Mouse (Mus musculus): ENCODE data around the gene Pot1b. TPM values are rescaled to one million over a fixed set of nuclear protein-coding genes. Genes with fewer than 3 reads are reported as not detected.

Pot1b gene
- total RNA-seq (2018; cell fraction: chromatin; rRNA removed) = 100 to 1,000 TPM in 24 of 26 experiments, 10 to 100 TPM in 2; 59.9 to 321 (median 173) TPM
- total RNA-seq (2018; cell fraction: cytosol; rRNA removed) = 10 to 100 TPM in 13 of 26 experiments, 1 to 10 TPM in 13; 6.7 to 18.2 (median 9.8) TPM
- 100 to 1,000 TPM in 10 of 26 experiments, 10 to 100 TPM in 16; 52.8 to 192 (median 91.0) TPM for total RNA-seq (2018; cell fraction: nucleus; rRNA removed)
- 6.4 to 23.1 TPM (median 13.3 TPM) in 3 replicates for polyA plus RNA-seq (2018)

DNA sequence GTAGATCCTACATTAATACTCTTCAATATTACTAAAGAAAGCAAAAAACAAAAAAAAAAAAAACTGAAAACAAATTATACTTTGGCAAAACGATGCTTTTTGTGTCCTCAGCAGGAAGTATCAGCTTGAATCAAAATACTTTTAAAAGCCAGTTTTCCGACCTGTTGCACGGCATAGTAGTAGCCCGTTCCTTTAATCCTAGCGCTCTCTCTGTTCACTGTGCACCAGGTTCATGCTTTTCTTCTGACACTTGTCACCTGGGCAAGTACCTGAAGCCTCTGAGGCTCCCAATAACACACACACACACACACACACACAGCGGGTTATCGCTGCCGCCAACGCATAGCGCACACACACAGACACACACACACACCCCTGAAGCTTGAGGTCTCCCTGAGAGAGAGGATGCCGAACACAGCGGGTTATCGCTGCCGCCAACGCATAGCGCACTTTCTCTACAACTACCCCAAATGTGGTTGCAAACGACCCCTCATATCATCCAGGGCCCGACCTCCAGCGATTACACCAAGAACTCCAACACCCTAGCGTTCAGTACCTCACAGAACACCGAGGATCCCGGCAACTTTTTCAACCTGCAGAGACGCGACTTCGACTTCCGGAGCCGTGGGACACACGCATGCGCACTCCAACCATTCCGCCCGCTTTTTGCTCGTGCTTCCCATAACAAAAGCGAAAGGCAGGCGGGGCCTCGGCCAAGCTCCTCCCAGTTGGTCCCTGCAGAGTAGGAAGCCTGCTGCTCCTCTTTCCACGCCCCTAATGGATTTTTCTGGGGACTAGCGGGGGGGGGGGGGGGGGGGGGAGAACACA is at the start of gene Pot1b:
Pot1b (minus strand) TSS at position 645 of the 828 bp plus-strand sequence.
- Histone ChIP-seq H3K4me3 (ENCODE audit: inconsistent target) (peak within 1 kb of the TSS; percentile 96), H3K36me3 (ENCODE audit: inconsistent target) (peaks cover 5% of the 10 kb centered on the region; the same call in 1 of the 2 replicates), H3K79me2 (ENCODE audit: inconsistent target) (peaks cover 13% of the 10 kb centered on the region; the same call in 1 of the 2 replicates), H3K27ac (peak within 1 kb of the TSS; percentile 42)
- 0% methylated on average over 37 of the region's 37 CpGs for WGBS (ENCODE audit: missing documents)

DNA sequence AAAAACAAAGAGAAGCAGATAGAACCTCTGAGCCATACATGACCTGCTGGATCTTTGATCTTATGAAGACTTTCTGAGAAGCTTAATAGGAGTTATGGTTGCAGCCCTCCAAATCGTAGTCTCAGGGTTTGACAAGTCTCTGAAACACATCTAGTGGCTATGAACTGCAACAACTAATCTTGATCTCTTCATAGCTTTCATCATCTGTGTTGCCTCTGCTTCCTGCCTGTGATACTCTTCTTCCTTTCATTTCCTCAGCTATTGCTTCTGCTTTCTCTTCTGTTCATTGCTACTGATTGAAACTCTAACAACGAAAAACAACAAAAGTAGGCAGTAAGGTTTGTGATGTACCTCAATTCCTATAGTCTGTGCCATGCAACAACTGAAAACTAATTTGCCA is 38.7 kb upstream of the Pot1b start:
- H3K36me3 ChIP-seq (ENCODE audit: inconsistent target) = no peaks in the 10 kb centered on the region
- WGBS (ENCODE audit: missing documents) = 9% methylated on average over 2 of the region's 2 CpGs
- no peak overlapping the region for H3K27ac ChIP-seq
- no peak overlapping the region for H3K4me3 ChIP-seq (ENCODE audit: inconsistent target)
- no peaks in the 10 kb centered on the region for H3K79me2 ChIP-seq (ENCODE audit: inconsistent target)

DNA sequence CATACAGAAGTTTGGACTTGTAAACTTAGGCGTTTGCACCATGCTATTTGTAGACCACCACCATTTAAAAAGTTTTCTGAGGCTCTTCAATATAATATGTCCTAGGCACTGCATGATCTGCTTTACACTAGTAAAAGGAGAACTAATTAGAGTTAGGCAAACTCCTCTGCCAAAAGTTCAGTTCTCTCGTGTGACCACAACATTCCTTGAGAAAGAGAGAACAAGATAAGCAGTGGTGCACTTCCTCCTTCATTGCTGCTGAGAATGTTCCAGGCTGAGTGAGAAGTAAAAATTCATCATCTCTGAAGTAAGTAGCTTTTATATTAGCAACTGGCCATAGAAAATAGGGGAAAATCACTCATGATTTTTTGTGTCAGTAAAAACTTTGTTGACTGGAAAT is 37.4 kb upstream of the Pot1b start, which contains the start of gene Adgre4:
Adgre4 (plus strand) TSS at position 199 of the 400 bp plus-strand sequence.
- no peaks in the 10 kb centered on the region for H3K79me2 ChIP-seq (ENCODE audit: inconsistent target)
- H3K27ac ChIP-seq = no peak within 1 kb of the TSS
- no peaks in the 10 kb centered on the region for H3K36me3 ChIP-seq (ENCODE audit: inconsistent target)
- WGBS (ENCODE audit: missing documents) = 0% methylated on average over 2 of the region's 2 CpGs
- no peak within 1 kb of the TSS for H3K4me3 ChIP-seq (ENCODE audit: inconsistent target)

DNA sequence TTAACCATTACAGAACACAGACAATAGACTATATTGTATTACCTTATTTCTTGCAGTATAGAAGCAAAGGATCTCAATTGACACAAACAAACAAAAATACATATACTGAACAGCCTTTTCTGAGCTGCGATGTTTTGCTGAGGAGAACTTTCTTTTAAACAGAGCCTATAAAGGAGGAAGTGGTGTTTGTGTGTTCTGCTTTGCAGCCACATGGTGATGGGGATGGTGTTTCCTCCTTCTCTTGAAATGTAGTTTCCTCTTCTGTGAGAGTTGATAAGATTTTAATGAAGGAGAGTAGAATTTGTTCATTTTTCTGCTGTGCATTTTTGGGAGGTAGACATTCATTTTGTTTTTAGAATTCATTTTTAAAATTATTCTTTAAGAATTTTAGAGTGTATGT is 24.2 kb upstream of the Pot1b start:
- Histone ChIP-seq H3K4me3 (ENCODE audit: inconsistent target) (no peak overlapping the region), H3K79me2 (ENCODE audit: inconsistent target) (no peaks in the 10 kb centered on the region), H3K36me3 (ENCODE audit: inconsistent target) (no peaks in the 10 kb centered on the region), H3K27ac (peak overlapping the region; percentile 42)
- no CpG with 5 or more reads among the region's 1 CpGs for WGBS (ENCODE audit: missing documents)

DNA sequence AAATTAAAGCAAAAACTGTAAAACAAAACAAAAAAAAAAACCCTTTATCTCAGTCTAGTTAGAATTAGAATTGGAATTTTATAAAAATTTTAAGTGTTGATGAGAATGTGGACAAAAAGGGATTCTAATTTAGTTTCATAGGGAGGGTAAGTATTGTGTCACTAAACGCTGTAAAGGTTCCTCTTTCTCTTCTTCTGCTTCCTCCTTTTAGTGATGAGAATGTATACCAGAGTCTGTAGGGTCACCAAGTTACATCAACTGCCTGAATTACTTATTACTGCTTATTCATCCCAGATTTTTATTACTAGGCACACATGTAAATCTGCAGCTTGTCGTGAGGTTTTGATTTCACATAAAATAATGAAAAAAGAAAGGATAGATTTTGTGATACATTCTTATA is 13.8 kb upstream of the Pot1b start:
- Histone ChIP-seq H3K27ac (peak overlapping the region; percentile 14; the same call in 1 of the 2 replicates), H3K79me2 (ENCODE audit: inconsistent target) (no peaks in the 10 kb centered on the region), H3K4me3 (ENCODE audit: inconsistent target) (no peak overlapping the region), H3K36me3 (ENCODE audit: inconsistent target) (no peaks in the 10 kb centered on the region)
- WGBS (ENCODE audit: missing documents) = 0% methylated on average over 2 of the region's 2 CpGs

DNA sequence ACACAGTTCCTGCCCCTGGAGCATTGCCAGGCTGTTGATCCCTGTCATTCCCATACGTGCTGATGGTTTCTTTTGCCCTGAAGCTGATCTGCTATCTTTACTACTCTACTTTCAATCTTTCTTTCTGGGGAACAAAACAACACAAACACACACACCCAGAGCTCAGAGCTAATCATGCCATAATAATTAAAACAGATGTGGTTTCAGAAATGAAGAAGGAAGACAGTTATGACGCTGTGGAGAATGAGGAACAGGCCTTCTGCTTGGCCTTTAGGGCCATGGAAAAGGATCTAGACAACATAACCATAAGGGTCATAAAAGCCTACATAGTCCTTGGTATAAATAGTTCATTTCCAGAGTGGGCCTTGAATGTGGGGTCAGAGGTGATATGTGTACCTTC is 9.8 kb upstream of the Pot1b start:
- H3K27ac ChIP-seq = peak overlapping the region; percentile 61
- H3K36me3 ChIP-seq (ENCODE audit: inconsistent target) = no peaks in the 10 kb centered on the region
- 3% methylated on average over 2 of the region's 2 CpGs for WGBS (ENCODE audit: missing documents)
- no peak overlapping the region for H3K4me3 ChIP-seq (ENCODE audit: inconsistent target)
- H3K79me2 ChIP-seq (ENCODE audit: inconsistent target) = no peaks in the 10 kb centered on the region

DNA sequence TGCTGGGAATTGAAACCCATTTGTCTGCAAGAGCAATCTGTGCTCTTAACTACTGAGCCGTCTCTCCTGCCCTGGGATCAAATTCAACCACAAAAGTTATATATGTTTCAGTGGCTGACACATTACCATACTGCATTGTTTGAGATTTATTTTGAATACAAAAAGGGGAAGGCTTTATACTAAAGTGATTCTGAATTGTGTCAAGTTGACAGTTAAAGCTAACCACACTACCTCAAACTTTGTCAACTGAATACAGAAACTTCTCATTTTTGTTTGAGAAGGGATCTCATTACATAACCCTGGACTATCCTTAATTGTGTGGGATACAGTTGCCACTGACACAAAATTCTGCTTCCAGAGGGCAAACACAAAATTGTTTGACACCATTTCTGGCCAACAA is 8.8 kb upstream of the Pot1b start:
- Histone ChIP-seq H3K79me2 (ENCODE audit: inconsistent target) (no peaks in the 10 kb centered on the region), H3K4me3 (ENCODE audit: inconsistent target) (no peak overlapping the region), H3K27ac (peak overlapping the region; percentile 61), H3K36me3 (ENCODE audit: inconsistent target) (no peaks in the 10 kb centered on the region)
- 10% methylated on average over 1 of the region's 1 CpGs for WGBS (ENCODE audit: missing documents)

DNA sequence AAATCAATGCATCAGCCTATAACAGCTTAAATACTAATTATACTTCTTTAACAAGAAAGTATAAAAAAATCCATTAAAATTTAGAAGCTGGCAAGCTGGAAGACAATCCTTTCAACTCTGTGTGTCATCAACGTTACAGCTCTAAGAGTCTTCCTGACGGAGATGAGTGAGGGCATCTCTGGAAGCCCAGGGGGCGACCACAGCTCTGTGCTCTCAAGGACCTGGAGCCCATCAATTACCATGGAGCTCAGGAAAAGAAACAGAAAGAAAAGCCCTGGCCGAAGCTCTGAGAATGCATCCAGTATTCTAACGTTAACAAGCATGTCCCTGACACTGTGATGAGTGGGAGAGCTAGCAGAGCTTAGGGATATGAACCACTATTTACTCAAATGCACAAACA is 9.6 kb downstream of the Pot1b start:
- no peaks in the 10 kb centered on the region for H3K79me2 ChIP-seq (ENCODE audit: inconsistent target)
- H3K27ac ChIP-seq = no peak overlapping the region
- peaks cover 19% of the 10 kb centered on the region for H3K36me3 ChIP-seq (ENCODE audit: inconsistent target)
- no peak overlapping the region for H3K4me3 ChIP-seq (ENCODE audit: inconsistent target)
- WGBS (ENCODE audit: missing documents) = 88% methylated on average over 4 of the region's 5 CpGs

DNA sequence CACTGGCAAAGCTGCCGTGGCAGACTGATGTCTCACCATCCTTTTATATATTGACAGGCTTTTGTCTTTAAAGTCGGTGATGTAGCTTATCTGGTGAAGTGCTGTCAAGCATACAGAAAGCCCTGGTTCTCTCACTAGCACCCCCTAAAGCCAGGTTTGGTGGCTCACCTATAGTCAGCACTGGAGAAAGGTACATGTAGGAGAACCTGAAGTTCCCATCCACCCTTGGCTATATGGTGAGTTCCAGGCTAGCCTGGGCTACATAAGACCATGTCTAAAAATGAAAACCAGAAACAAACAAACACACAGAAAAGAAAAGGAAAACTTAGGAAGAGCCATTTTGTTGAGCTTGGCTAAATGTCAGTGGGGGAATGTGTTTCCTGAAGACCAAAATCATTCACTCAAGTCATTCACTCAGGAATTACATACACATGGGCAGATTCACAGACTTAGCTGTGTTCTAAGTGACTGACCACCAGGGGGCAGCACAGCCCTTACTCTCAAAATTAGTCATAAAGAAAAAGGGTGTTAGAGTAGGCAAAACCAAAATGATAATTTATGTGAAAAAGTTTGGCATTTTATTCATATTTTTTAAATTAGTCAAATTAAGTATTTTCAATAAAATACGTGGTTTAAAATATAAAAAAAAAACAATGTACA is 10.1 kb downstream of the Pot1b start:
- Histone ChIP-seq H3K4me3 (ENCODE audit: inconsistent target) (no peak overlapping the region), H3K27ac (no peak overlapping the region), H3K79me2 (ENCODE audit: inconsistent target) (no peaks in the 10 kb centered on the region), H3K36me3 (ENCODE audit: inconsistent target) (peaks cover 24% of the 10 kb centered on the region)
- 67% methylated on average over 3 of the region's 3 CpGs for WGBS (ENCODE audit: missing documents)

DNA sequence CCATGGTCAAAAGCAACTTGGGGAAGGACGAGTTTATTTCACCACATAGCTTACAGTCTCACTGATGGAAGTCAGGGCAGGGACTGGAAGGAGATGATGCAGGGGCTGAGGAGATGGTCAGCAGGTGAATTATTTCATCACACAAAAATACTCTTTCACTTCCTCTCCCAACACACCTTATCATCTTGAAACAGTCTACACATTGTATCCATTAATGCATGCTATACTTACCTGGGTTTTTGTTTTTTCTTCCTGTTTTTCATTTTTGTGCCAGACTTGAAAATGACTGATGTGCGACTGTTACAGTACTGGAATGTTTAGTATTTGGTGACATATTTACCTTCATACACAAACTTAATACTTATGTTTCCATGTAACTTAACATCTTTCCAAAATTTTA is 13.0 kb downstream of the Pot1b start:
- H3K79me2 ChIP-seq (ENCODE audit: inconsistent target) = no peaks in the 10 kb centered on the region
- 86% methylated on average over 2 of the region's 2 CpGs for WGBS (ENCODE audit: missing documents)
- no peak overlapping the region for H3K27ac ChIP-seq
- H3K4me3 ChIP-seq (ENCODE audit: inconsistent target) = no peak overlapping the region
- peaks cover 50% of the 10 kb centered on the region for H3K36me3 ChIP-seq (ENCODE audit: inconsistent target)

DNA sequence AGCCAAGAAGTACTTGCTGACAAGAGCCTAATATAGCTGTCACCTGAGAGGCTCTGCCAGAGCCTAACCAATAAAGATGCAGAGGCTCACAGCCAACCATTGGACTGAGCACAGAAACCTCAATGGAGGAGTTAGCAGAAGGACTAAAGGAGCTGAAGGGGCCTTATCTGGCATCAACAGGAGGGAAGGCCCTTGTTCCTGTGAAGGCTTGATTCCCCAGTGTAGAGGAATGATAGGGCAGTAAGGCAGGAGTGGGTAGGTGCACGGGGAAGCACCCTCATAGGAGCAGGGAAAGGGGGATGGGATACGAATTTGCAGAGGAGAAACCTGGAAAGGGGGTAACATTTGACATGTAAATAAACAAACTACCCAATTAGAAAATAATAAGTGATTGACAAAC is 51.3 kb downstream of the Pot1b start:
- no peaks in the 10 kb centered on the region for H3K79me2 ChIP-seq (ENCODE audit: inconsistent target)
- 95% methylated on average over 2 of the region's 2 CpGs for WGBS (ENCODE audit: missing documents)
- H3K27ac ChIP-seq = no peak overlapping the region

DNA sequence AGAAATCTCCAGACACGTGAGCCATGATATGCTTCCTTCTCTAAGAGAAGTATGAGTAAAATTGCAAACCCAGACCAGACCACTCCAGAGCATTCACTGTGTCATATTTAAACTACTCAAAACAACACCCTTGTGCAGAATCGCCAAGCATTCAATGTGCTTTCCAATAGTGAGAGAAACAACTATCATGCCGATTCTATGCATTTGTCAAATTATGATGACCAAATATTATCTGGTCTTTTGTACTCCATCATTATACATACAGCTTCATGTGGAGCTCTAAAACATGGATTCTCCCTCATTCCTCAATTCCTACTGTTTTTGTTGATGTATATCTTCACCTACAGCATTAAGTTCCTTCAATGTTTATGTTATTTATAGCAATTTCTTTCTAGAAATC is 87.3 kb downstream of the Pot1b start, which contains the start of gene Vmn2r118:
Vmn2r118 (minus strand) TSS at position 101 of the 400 bp plus-strand sequence.
- 94% methylated on average over 3 of the region's 3 CpGs for WGBS (ENCODE audit: missing documents)
- no peaks in the 10 kb centered on the region for H3K79me2 ChIP-seq (ENCODE audit: inconsistent target)
- H3K36me3 ChIP-seq (ENCODE audit: inconsistent target) = no peaks in the 10 kb centered on the region
- H3K27ac ChIP-seq = no peak within 1 kb of the TSS
- no peak within 1 kb of the TSS for H3K4me3 ChIP-seq (ENCODE audit: inconsistent target)

More for the DNA sequence above, 51.3 kb downstream of the Pot1b start:
- no peak overlapping the region for H3K4me3 ChIP-seq (ENCODE audit: inconsistent target)
- H3K36me3 ChIP-seq (ENCODE audit: inconsistent target) = peaks cover 49% of the 10 kb centered on the region
